Mouse (Mus musculus) spleen, adult 2 months (tissue): Measurements from ENCODE around the gene Lgmn.

Experiments
- CTCF ChIP-seq: fragments of 200-500 bp; IDR thresholded peaks from 2 replicates; pipeline ENCODE4 v1.5.1; 2011; ENCODE audit warnings: mild to moderate bottlenecking, inconsistent platforms; ENCODE audit not compliant: insufficient read depth, insufficient read length, insufficient replicate concordance; ENCODE audit errors: extremely low read depth
- POLR2A ChIP-seq: fragments of 200-500 bp; IDR thresholded peaks from 2 replicates; pipeline ENCODE4 v1.6.1; 2011; ENCODE audit warnings: low read depth, low read length, inconsistent platforms

- TF ChIP-seq POLR2A (no peak), CTCF (no peak)
Measured at GRCm38 (mm10) chr12:102395998-102396991, 43.3 kb downstream of the Lgmn start.
